Mouse (Mus musculus) neural tube, embryonic 15.5 days (tissue): ENCODE results near the gene Vegfd. TPM values are rescaled to one million over a fixed set of nuclear protein-coding genes. Genes with fewer than 3 reads are reported as not detected.

Experiments used
- ATAC-seq: fragments of 200-750 bp; cut with Nextera tagmentation; 2 replicates; pipeline ENCODE4 v1.8.0; 2017; ENCODE audit warnings: mild to moderate bottlenecking, moderate TSS enrichment, moderate library complexity; ENCODE audit not compliant: low FRiP score
- H3K27ac ChIP-seq: fragments of 300-500 bp; sonication (generic); replicated peaks from 2 replicates; pipeline ENCODE4 v1.5.1; 2015; ENCODE audit warnings: mild to moderate bottlenecking, inconsistent platforms
- H3K27me3 ChIP-seq: fragments of 300-500 bp; sonication (generic); replicated peaks from 2 replicates; pipeline ENCODE4 v1.6.1; 2015; ENCODE audit warnings: inconsistent platforms
- H3K36me3 ChIP-seq: fragments of 300-500 bp; sonication (generic); 2 replicates; pipeline ENCODE4 v1.6.1; 2015; ENCODE audit warnings: inconsistent platforms
- H3K4me1 ChIP-seq: fragments of 300-500 bp; sonication (generic); 2 replicates; pipeline ENCODE4 v1.6.1; 2015; ENCODE audit warnings: inconsistent platforms
- H3K4me2 ChIP-seq: fragments of 300-500 bp; sonication (generic); 2 replicates; pipeline ENCODE4 v1.6.1; 2015; ENCODE audit warnings: inconsistent platforms, mild to moderate bottlenecking, moderate library complexity
- H3K4me3 ChIP-seq: fragments of 300-500 bp; sonication (generic); replicated peaks from 2 replicates; pipeline ENCODE4 v1.5.1; 2015; ENCODE audit warnings: mild to moderate bottlenecking, inconsistent platforms
- H3K9ac ChIP-seq: fragments of 300-500 bp; sonication (generic); replicated peaks from 2 replicates; pipeline ENCODE4 v1.6.1; 2015; ENCODE audit warnings: mild to moderate bottlenecking, inconsistent platforms
- H3K9me3 ChIP-seq: fragments of 300-500 bp; sonication (generic); replicated peaks from 2 replicates; pipeline ENCODE4 v1.6.1; 2016; ENCODE audit warnings: inconsistent platforms
- WGBS: fragments of 180-500 bp; shearing (Covaris S2); methylation state at CpG from one replicate; pipeline ENCODE4 v1.1.7; 2015; ENCODE audit warnings: mixed read lengths; 5-methylcytosine and 5-hydroxymethylcytosine counted together
- polyA plus RNA-seq: library from polyadenylated mRNA; unstranded; fragments of >200 nt; fragmentation: Nextera tagmentation; extraction: Ambion mirVana; gene quantifications from 2 replicates; pipeline ENCODE4 v1.2.1, GENCODE M21; 2015

The Vegfd gene
- polyA plus RNA-seq, 1 experiment from 2014 or later, result 0.36 TPM

DNA sequence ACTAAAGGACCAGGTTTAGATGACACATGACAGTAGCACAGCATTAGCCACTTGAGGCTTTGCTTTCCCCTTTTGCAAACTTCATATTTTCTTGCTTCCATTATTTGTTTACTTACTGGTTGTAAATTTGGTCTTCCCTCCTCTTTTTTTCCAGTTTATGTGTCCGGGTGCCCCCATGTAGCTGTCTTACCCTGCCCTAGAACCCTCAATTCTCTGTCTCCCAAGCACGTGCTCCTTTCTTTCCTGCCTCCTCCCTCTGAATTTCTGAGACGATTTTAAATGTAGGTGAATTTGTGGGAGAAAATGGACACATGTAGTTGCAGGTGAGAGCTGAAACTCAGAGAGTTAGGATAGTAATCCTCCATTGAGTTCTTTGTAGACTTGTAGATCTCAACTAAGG, 47.3 kb downstream of the Vegfd start:
- Histone ChIP-seq H3K9ac (no peak overlapping the region), H3K4me3 (peak overlapping the region; percentile 55), H3K4me2 (peak overlapping the region; percentile 60), H3K27ac (no peak overlapping the region), H3K4me1 (peaks cover 7% of the 10 kb centered on the region), H3K27me3 (peaks cover 9% of the 10 kb centered on the region; the same call in 1 of the 2 replicates), H3K36me3 (no peaks in the 10 kb centered on the region), H3K9me3 (no peaks in the 10 kb centered on the region)
- ATAC-seq, result no peak
- 59% methylated on average over 3 of the region's 3 CpGs for WGBS

DNA sequence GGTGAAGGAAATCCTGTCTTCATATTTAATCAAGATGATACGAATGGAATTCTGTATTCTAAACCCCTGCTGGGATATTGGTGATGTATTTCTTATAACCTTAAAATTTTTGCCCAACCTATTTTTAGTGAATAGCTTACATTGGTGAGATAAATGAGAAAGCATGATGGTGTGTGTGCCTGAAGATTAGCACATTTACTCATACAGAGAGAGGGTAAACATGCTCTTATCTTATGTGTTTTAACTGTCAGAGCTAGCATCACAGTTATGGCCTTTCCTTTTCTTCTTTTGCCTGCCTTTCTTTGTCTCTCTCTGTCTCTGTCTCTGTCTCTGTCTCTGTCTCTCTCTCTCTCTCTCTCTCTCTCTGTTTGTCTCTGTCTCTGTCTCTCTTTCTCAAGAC, 51.6 kb downstream of the Vegfd start:
- no peak overlapping the region for H3K4me2 ChIP-seq
- no peak overlapping the region for H3K27ac ChIP-seq
- ATAC-seq, result no peak
- H3K9me3 ChIP-seq, result no peaks in the 10 kb centered on the region
- no peak overlapping the region for H3K9ac ChIP-seq
- H3K27me3 ChIP-seq, result peaks cover 5% of the 10 kb centered on the region; the same call in 1 of the 2 replicates
- WGBS, result 79% methylated on average over 1 of the region's 1 CpGs
- H3K36me3 ChIP-seq, result no peaks in the 10 kb centered on the region
- H3K4me3 ChIP-seq, result no peak overlapping the region
- H3K4me1 ChIP-seq, result peaks cover 7% of the 10 kb centered on the region

DNA sequence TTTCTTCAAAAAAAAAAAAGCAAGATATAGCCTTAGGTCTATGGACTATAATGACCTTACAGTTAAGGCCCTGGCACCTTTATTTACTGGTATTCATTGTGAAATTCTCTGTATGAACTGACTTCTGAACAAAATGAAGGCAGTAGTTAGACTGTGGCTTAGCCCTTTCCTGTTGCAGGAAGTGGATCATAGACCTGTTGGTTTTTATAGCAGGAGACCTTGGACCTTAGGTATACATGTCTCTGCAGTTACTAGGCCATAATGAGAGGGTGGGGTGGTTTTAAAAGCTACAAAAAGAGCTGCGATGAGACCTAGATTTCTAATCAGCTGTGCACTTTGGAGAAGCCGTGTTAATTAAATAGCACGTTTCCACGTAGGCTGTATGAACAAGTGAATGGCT, 54.1 kb downstream of the Vegfd start:
- no peaks in the 10 kb centered on the region for H3K27me3 ChIP-seq
- 93% methylated on average over 4 of the region's 4 CpGs for WGBS
- H3K27ac ChIP-seq, result no peak overlapping the region
- no peak overlapping the region for H3K9ac ChIP-seq
- H3K4me1 ChIP-seq, result no peaks in the 10 kb centered on the region
- no peak overlapping the region for H3K4me2 ChIP-seq
- no peaks in the 10 kb centered on the region for H3K9me3 ChIP-seq
- 0 out of 2 replicates have a peak, but pooled peaks cover 6% of the 10 kb centered on the region for H3K36me3 ChIP-seq
- no peak for ATAC-seq
- no peak overlapping the region for H3K4me3 ChIP-seq

DNA sequence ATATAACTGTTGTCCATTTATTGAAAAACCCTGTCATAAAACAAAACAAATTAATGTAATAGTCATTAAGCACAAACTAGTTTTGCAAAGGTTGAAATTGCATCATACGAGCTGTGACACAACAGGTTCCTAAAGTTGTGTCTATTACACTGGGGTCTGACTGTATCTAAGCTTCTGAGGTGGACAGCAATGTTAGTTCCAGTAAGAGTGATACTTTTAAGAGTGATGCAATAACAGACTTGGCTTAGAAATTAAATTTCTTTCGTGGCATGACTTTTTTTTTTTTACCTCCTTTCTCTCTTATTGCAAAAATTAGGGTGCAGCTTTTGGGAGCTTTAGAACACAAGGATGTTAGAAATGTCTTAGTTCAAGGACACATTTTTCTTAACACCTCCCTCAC, 55.0 kb downstream of the Vegfd start:
- no peaks in the 10 kb centered on the region for H3K4me1 ChIP-seq
- no peaks in the 10 kb centered on the region for H3K27me3 ChIP-seq
- 0 out of 2 replicates have a peak, but pooled peaks cover 6% of the 10 kb centered on the region for H3K36me3 ChIP-seq
- no peaks in the 10 kb centered on the region for H3K9me3 ChIP-seq
- no peak overlapping the region for H3K4me2 ChIP-seq
- H3K27ac ChIP-seq, result no peak overlapping the region
- H3K4me3 ChIP-seq, result no peak overlapping the region
- H3K9ac ChIP-seq, result no peak overlapping the region
- no peak for ATAC-seq
- WGBS, result 84% methylated on average over 2 of the region's 2 CpGs

DNA sequence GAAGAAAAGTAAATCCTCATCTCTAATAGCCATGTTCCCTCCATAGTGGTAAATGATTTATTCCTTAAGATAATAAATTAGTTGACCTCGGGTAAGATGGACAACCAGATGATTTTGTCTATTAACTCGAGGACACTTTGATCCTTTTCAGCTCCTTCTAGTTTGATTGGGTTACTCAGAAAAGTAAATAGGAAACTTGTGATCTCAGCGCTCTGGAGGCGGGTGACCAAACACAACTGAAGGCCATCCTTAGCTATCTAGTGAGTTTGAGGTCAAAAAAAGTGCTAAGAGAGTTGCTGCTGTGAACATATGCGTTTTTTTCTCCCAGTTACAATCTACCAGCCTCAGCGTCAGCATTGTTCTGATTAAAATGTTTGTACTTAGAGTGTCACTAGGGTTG, 57.4 kb downstream of the Vegfd start:
- no peaks in the 10 kb centered on the region for H3K27me3 ChIP-seq
- no peak overlapping the region for H3K9ac ChIP-seq
- no peak overlapping the region for H3K27ac ChIP-seq
- 88% methylated on average over 6 of the region's 6 CpGs for WGBS
- no peak for ATAC-seq
- no peaks in the 10 kb centered on the region for H3K4me1 ChIP-seq
- H3K36me3 ChIP-seq, result 0 out of 2 replicates have a peak, but pooled peaks cover 6% of the 10 kb centered on the region
- H3K9me3 ChIP-seq, result no peaks in the 10 kb centered on the region
- H3K4me3 ChIP-seq, result no peak overlapping the region
- H3K4me2 ChIP-seq, result no peak overlapping the region

DNA sequence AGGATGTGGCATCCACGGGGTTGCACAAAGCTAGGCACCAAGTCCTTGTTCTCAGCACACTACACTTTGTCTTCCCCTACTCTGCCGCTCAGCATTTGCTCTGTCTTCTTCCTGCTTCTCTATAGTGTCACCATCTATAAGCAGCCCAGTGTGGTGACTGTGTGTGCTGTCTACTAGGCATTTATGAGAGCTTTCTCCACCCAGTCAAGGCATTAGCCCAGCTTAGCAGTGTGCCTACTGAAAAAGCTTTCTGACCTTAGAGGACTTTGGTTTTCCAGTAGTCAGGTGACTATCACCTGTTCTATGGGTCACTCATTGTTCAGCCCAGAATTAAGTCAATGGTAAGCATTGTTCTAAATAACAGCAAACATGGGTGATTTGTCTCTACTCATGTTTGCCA, 58.0 kb downstream of the Vegfd start:
- Histone ChIP-seq H3K4me3 (no peak overlapping the region), H3K27me3 (no peaks in the 10 kb centered on the region), H3K9me3 (no peaks in the 10 kb centered on the region), H3K27ac (no peak overlapping the region), H3K9ac (no peak overlapping the region), H3K4me2 (no peak overlapping the region), H3K36me3 (0 out of 2 replicates have a peak, but pooled peaks cover 6% of the 10 kb centered on the region), H3K4me1 (no peaks in the 10 kb centered on the region)
- no peak for ATAC-seq
- 94% methylated on average over 2 of the region's 2 CpGs for WGBS

DNA sequence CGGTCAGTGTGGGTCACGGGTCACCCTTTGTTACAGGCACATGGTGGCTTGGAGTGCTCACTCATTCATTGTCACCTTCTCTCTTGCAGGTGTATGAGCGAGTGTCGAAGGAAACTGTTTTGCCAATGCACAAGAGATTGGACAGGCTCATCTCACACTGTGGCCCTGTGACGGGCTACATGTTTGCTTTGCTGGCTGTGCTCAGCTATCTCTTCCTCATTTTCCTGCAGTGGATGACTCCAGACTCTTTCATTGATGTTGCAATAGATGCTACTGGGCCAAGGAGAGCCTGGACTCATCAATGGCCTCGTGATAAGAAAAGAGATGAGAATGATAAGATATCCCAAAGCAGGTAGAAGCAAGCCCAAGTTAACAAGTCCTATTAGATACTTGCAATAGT, 58.4 kb downstream of the Vegfd start:
- no peaks in the 10 kb centered on the region for H3K4me1 ChIP-seq
- no peak overlapping the region for H3K27ac ChIP-seq
- H3K9me3 ChIP-seq, result no peaks in the 10 kb centered on the region
- 90% methylated on average over 6 of the region's 6 CpGs for WGBS
- no peak for ATAC-seq
- H3K4me3 ChIP-seq, result no peak overlapping the region
- no peak overlapping the region for H3K4me2 ChIP-seq
- 0 out of 2 replicates have a peak, but pooled peaks cover 6% of the 10 kb centered on the region for H3K36me3 ChIP-seq
- no peaks in the 10 kb centered on the region for H3K27me3 ChIP-seq
- H3K9ac ChIP-seq, result no peak overlapping the region

DNA sequence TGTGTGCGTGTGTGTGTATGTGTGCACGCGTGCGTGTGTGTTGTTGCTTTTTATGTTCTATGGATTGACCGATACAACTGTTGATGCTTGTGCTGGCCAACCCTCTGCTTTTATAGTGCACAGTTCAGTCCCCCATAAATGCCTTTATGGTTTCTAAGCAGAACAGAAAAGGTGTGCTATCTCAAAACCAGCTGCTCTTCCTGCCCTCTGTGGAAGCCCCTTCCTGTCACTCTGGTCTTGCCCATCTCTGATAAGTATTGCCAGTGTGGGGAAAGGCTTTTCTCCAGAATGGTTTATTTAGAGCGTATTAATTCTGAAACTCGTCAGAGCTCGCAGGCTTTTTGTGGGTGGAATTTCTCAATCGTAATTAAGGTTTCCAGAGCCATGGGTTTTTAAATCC, 59.5 kb downstream of the Vegfd start:
- Histone ChIP-seq H3K27ac (no peak overlapping the region), H3K27me3 (no peaks in the 10 kb centered on the region), H3K9ac (no peak overlapping the region), H3K36me3 (0 out of 2 replicates have a peak, but pooled peaks cover 6% of the 10 kb centered on the region), H3K4me3 (no peak overlapping the region), H3K4me2 (no peak overlapping the region), H3K9me3 (no peaks in the 10 kb centered on the region), H3K4me1 (no peaks in the 10 kb centered on the region)
- no peak for ATAC-seq
- WGBS, result 97% methylated on average over 9 of the region's 9 CpGs

DNA sequence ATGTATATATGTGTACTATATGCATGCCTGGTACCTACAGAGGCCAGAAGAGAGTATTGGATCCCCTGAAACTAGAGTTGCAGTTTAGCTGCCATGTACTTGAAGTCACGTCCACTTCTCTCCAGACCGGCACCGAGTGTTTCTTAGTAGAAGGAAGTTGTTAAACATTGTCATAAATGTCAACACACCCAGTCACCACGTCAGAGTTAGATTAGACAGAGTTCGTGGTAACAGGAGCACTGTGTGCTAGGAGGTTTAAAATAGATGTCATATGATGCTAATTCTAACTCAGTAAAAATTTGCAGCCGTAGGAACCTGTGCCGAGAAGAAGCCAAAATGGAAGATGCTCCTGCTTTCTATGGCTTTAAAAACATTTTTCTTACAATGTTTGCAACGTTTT, 63.5 kb downstream of the Vegfd start, which contains the start of gene Asb11:
Asb11 (plus strand) TSS at position 286 of the 400 bp plus-strand sequence.
- no peak within 1 kb of the TSS for H3K4me3 ChIP-seq
- H3K4me2 ChIP-seq, result no peak within 1 kb of the TSS
- 78% methylated on average over 8 of the region's 8 CpGs for WGBS
- H3K36me3 ChIP-seq, result 0 out of 2 replicates have a peak, but pooled peaks cover under 1% of the 10 kb centered on the region
- no peaks in the 10 kb centered on the region for H3K27me3 ChIP-seq
- no peaks in the 10 kb centered on the region for H3K9me3 ChIP-seq
- no peak within 1 kb of the TSS for H3K27ac ChIP-seq
- H3K9ac ChIP-seq, result no peak within 1 kb of the TSS
- ATAC-seq, result no peak
- H3K4me1 ChIP-seq, result no peaks in the 10 kb centered on the region

DNA sequence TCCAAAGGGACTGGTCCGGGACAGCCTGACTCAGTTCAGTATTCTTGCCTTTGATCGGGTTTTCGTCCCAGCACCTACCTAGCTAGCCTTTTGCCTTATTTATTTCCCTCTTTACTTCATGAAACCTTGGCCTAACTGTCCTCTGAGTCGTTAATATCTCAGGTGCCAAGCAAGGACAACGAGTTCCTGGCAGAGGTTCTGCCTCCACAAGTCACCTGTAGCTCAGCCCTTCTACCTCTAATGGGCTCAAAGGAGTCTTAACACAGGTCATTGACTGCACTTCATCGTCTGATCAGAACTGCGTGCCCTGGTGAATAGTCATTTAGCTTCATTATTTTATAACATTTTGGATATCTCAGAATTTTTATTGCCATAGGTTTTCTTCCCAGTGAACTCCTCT, 66.3 kb downstream of the Vegfd start:
- Histone ChIP-seq H3K4me3 (no peak overlapping the region), H3K27ac (no peak overlapping the region), H3K36me3 (no peaks in the 10 kb centered on the region), H3K9me3 (no peaks in the 10 kb centered on the region), H3K27me3 (no peaks in the 10 kb centered on the region), H3K4me1 (no peaks in the 10 kb centered on the region), H3K9ac (no peak overlapping the region), H3K4me2 (no peak overlapping the region)
- ATAC-seq, result no peak
- WGBS, result 88% methylated on average over 7 of the region's 7 CpGs

DNA sequence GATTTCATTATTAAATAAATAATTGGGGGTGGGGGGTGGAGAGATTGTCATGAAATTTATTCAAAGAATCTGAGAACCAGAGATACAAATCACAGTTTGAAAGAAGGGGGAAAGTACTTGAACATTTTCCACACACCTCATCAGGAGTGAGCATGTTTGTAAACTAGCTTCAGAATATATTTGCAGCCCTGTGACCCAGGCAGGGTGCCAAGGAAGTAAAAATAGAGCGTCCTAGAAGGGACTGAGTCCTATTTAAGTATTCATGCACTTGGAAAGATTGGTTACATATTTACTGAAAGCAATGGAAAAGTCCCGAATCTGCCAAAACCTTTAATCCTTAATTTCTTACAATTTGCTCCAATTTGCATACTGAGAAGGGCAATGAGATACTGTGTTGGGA, 67.0 kb downstream of the Vegfd start:
- H3K9ac ChIP-seq, result no peak overlapping the region
- no peak for ATAC-seq
- no peaks in the 10 kb centered on the region for H3K9me3 ChIP-seq
- no peak overlapping the region for H3K4me2 ChIP-seq
- H3K27ac ChIP-seq, result no peak overlapping the region
- H3K27me3 ChIP-seq, result no peaks in the 10 kb centered on the region
- 80% methylated on average over 2 of the region's 2 CpGs for WGBS
- no peak overlapping the region for H3K4me3 ChIP-seq
- H3K4me1 ChIP-seq, result no peaks in the 10 kb centered on the region
- no peaks in the 10 kb centered on the region for H3K36me3 ChIP-seq

DNA sequence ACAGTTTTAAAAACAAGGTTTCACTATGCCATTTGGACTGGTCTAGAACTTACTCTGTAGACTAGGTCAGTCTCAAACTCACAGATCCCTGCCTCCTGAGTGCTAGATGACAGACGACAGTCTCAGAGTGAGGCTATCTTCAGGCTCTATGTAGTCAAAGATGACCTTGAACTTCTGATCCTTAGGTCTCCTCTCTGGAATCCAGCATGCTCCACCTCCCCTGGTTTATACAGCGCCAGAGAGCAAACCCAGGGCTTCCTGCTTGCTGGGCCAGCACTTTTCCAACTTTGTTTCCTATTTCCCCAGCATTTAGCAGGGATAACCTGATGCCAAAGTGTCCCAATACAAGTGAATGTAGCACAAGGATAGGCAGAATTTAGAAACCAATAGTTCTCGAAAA, 67.5 kb downstream of the Vegfd start:
- H3K9ac ChIP-seq, result no peak overlapping the region
- H3K4me3 ChIP-seq, result no peak overlapping the region
- H3K27ac ChIP-seq, result no peak overlapping the region
- no peaks in the 10 kb centered on the region for H3K9me3 ChIP-seq
- H3K4me2 ChIP-seq, result no peak overlapping the region
- WGBS, result 89% methylated on average over 3 of the region's 3 CpGs
- no peak for ATAC-seq
- no peaks in the 10 kb centered on the region for H3K4me1 ChIP-seq
- no peaks in the 10 kb centered on the region for H3K36me3 ChIP-seq
- H3K27me3 ChIP-seq, result no peaks in the 10 kb centered on the region

DNA sequence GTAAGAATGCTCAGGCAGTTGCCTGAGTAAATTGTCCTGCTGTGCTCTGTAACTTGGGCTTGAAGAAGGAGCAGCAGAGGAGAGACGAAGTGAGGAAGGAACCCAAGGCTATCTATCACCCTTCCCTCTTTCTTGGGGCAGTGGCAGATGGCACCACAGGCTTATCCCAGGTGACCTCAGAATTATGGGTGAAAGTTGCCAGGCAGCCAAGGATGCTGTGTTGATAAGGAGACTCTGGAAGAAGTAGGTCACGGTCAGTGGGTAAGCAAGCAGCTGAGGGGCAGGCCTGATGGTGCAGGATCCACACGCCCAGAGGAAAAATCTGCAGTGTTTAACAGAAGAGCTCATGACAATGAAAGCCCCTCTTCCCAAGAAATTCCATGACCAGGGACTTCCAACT, 68.1 kb downstream of the Vegfd start:
- no peak overlapping the region for H3K4me3 ChIP-seq
- no peak for ATAC-seq
- WGBS, result 83% methylated on average over 3 of the region's 3 CpGs
- no peaks in the 10 kb centered on the region for H3K9me3 ChIP-seq
- H3K4me1 ChIP-seq, result no peaks in the 10 kb centered on the region
- no peaks in the 10 kb centered on the region for H3K36me3 ChIP-seq
- no peak overlapping the region for H3K27ac ChIP-seq
- H3K4me2 ChIP-seq, result no peak overlapping the region
- no peaks in the 10 kb centered on the region for H3K27me3 ChIP-seq
- H3K9ac ChIP-seq, result no peak overlapping the region
